Mouse (Mus musculus): Measurements from ENCODE around the gene Sppl2c.

- no peak for TF ChIP-seq CTCF (IDR thresholded peaks at IDR 0.05; ENCODE audit: low read depth)
- TF ChIP-seq EP300 (IDR thresholded peaks at IDR 0.05; ENCODE audit: low read depth) = no peak
Measured at GRCm38 (mm10) chr11:104190008-104190407, 3.9 kb downstream of the Sppl2c start.

All from heart, postnatal 0 days (tissue).